Mouse (Mus musculus): ENCODE data around the gene Mphosph8. TPM values are rescaled to one million over a fixed set of nuclear protein-coding genes. Genes with fewer than 3 reads are reported as not detected.

The Mphosph8 gene
- 30.0 and 37.5 TPM in 2 replicates for total RNA-seq (2021)
- long read RNA-seq, partial matches to known transcripts = 20 of 26 reads
- long read RNA-seq, other reads (novel, unspliced or antisense) = 3 of 26 reads

- peak; percentile 99 for DNase-seq
These were observed at the start of gene Mphosph8 for GRCm38 (mm10) chr14:56667969-56668802. Mphosph8 (plus strand) TSS chr14:56668248.

GRCm38 (mm10) chr14:56620425-56620824 is 47.6 kb upstream of the Mphosph8 start:
- DNase-seq = no peak

GRCm38 (mm10) chr14:56626202-56626601 is 41.8 kb upstream of the Mphosph8 start:
- DNase-seq = no peak

- DNase-seq = no peak
These were observed 39.7 kb upstream of the Mphosph8 start for GRCm38 (mm10) chr14:56628336-56628735.

GRCm38 (mm10) chr14:56631109-56631508 is 36.9 kb upstream of the Mphosph8 start:
- no peak for DNase-seq

GRCm38 (mm10) chr14:56647206-56647605 is 20.8 kb upstream of the Mphosph8 start:
- no peak for DNase-seq

- DNase-seq = no peak
These were observed 18.6 kb upstream of the Mphosph8 start for GRCm38 (mm10) chr14:56649448-56649847.

GRCm38 (mm10) chr14:56665651-56666050 is 2.4 kb upstream of the Mphosph8 start:
- DNase-seq = no peak

- DNase-seq = no peak
These were observed 1.1 kb upstream of the Mphosph8 start for GRCm38 (mm10) chr14:56666909-56667308.

- no peak for DNase-seq
These were observed 1.1 kb downstream of the Mphosph8 start for GRCm38 (mm10) chr14:56669046-56669620.

- DNase-seq = no peak
These were observed 17.4 kb downstream of the Mphosph8 start for GRCm38 (mm10) chr14:56685426-56685825.

- DNase-seq = no peak
These were observed 21.1 kb downstream of the Mphosph8 start for GRCm38 (mm10) chr14:56689116-56689515.

- DNase-seq = no peak
These were observed 21.7 kb downstream of the Mphosph8 start for GRCm38 (mm10) chr14:56689766-56690165.

GRCm38 (mm10) chr14:56695495-56695894 is 27.4 kb downstream of the Mphosph8 start:
- no peak for DNase-seq

- no peak for DNase-seq
These were observed 29.8 kb downstream of the Mphosph8 start for GRCm38 (mm10) chr14:56697836-56698235.

GRCm38 (mm10) chr14:56702644-56703043 is 34.6 kb downstream of the Mphosph8 start:
- no peak for DNase-seq

GRCm38 (mm10) chr14:56705687-56706086 is 37.6 kb downstream of the Mphosph8 start:
- no peak for DNase-seq

GRCm38 (mm10) chr14:56726493-56726892 is 58.4 kb downstream of the Mphosph8 start:
- DNase-seq = no peak

- DNase-seq = no peak
These were observed 72.1 kb downstream of the Mphosph8 start for GRCm38 (mm10) chr14:56740175-56740574.
